Mouse (Mus musculus): ENCODE measurements at regions not wholly inside any gene's neighbourhood (a gene's known extent, or its start where the extent isn't known, plus 50 kb on each side); places are given as distances from the start of the nearest gene placed in this dataset.

- TF ChIP-seq CTCF (IDR thresholded peaks at IDR 0.05; ENCODE audit: low read depth) (no peak), EP300 (IDR thresholded peaks at IDR 0.05; ENCODE audit: low read depth) (no peak)
Observed at GRCm38 (mm10) chr13:15094836-15095235, 368.2 kb upstream of the Gli3 start.
